Mouse (Mus musculus): ENCODE results near the gene Rab3d. TPM values are rescaled to one million over a fixed set of nuclear protein-coding genes. Genes with fewer than 3 reads are reported as not detected.

Rab3d gene
- total RNA-seq, 2 experiments from 2014 or later: 8.1 to 8.7 TPM

DNA sequence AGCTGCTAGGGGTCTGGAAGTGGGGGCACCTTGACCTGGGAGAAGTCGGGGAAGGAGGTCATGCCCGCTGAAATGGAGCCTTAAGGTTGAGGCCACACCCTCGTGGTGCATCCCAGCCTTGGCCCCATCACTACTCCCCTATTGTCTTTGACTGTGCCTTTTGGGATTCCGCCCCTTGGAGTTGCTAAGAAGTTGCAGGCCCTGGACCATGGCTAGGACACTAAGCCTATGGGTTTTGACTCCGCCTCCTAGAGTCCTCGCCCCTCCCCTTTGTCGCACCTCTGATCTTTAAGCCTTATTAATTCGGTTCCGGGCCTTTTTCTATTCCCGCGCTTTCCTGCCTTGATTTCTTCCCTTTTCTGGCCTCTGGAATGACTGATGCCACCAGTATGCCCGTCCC lies 25.6 kb upstream of the Rab3d start:
- ATAC-seq (replicated peaks; ENCODE audit: low FRiP score, low TSS enrichment, poor library complexity, severe bottlenecking): no peak

DNA sequence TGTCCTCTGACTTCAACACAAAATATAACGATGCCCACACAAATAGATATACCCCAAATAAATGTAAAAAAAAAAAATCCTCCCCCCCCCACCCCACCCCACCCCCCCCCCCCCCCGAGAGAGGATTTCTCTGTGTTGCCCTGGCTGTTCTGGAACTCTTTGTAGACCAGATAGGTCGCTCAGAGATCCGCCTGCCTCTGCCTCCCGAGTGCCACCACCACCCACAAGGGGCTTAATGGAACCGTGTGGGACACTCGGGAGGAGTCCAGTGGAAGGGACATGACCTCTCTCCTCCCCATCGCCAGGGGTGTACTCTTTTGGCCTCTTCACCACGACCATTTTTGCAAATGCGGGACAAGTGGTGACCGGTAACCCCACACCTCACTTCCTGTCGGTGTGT lies 25.1 kb upstream of the Rab3d start:
- ATAC-seq (replicated peaks; ENCODE audit: low FRiP score, low TSS enrichment, poor library complexity, severe bottlenecking): no peak

DNA sequence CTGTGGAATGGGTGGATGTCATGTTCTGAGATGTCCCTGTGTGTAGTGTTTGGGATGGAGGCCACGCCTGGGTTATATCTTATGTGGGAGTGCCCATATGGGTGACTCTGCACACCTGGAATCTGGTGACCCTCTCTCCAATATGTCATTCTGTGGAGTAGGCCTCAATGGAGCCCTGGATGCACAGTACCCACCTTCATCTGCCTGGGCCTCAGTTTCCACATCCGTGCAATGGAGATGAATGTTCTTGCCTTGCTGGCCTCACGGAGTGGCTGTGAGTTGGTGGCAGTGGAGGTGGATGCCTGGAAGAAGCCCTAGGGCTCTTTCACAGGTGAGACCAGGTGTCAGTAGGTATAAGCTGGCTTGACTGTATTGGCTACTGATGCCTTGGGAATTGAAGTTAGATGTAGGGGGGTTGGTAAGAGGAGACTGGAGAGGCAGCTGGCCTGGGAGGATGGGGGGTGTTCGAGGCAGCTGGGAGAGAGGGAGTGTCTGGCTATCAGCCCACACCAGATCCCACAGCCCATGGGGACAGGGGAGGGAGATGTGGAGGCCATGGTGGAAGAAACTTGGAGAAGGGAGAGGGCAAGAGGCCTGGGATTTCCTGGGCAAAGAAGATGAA lies 20.4 kb upstream of the Rab3d start:
- ATAC-seq (replicated peaks; ENCODE audit: low FRiP score, low TSS enrichment, poor library complexity, severe bottlenecking): no peak

DNA sequence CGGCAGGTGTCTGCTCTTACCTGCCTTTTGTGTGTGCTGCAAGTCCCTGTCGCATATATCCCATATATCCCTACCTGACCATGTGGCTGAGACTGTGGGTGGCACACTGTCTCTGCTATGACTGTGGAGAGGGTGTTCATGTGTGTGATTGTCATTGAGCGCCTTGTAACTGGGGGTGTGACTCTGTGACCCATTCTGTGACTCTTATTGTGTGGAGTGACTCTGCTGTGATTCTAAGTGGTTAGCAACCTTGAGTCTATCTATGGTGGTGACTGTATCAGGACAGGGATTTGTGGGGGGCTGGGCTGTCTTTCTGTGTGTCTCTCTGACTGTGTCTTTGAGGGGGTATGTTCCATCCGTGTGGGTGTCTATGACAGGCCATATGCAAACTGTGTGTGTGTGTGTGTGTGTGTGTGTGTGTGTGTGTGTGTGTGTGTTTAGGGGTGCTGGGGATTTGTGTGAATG lies 19.8 kb upstream of the Rab3d start:
- no peak for ATAC-seq (replicated peaks; ENCODE audit: low FRiP score, low TSS enrichment, poor library complexity, severe bottlenecking)

DNA sequence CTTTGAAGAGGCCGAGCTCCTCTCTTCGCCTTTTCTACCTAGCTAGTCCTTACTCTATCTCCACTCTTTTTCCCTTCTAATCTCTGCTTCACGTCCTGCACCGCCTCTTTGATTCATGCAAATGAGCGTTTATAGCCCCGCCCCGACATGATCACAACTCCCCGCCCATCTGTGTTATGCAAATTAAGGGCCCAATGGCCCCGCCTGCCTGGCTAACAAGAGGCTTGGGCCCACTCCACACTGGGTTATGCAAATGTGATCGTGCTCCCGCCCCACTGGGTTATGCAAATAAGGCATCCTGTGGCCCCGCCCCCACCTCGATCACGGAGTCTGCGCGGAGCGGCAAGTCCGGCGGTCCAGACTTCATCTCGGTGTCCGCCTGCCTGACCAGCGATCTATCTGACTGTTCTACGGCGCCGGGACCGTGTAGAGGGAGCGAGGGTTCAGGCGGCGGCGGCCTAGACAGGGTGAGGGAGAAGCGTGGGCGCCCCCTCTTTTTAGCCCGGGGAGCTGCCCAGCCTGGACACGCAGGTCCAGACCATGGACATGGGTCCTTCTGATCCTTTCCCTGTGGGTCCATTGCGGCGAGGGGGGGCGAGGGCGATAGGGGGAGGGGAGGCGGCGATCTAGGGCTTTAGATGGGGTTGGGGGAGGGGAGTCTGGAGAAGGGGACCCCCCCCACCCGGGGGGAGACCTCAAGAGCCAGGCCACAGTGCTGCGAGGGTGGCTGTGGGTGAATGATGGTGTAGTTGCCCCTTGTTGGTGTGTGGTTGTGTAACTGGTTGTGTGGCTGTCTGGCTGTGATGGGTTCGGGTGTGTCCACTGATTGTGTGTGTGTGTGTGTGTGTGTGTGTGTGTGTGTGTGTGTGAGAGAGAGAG lies 18.9 kb upstream of the Rab3d start, which contains the start of gene Plppr2:
Gene Plppr2, plus strand, starts transcription at position 342 of the 879 bp plus-strand sequence.
- ATAC-seq (replicated peaks; ENCODE audit: low FRiP score, low TSS enrichment, poor library complexity, severe bottlenecking): peak; percentile 98

DNA sequence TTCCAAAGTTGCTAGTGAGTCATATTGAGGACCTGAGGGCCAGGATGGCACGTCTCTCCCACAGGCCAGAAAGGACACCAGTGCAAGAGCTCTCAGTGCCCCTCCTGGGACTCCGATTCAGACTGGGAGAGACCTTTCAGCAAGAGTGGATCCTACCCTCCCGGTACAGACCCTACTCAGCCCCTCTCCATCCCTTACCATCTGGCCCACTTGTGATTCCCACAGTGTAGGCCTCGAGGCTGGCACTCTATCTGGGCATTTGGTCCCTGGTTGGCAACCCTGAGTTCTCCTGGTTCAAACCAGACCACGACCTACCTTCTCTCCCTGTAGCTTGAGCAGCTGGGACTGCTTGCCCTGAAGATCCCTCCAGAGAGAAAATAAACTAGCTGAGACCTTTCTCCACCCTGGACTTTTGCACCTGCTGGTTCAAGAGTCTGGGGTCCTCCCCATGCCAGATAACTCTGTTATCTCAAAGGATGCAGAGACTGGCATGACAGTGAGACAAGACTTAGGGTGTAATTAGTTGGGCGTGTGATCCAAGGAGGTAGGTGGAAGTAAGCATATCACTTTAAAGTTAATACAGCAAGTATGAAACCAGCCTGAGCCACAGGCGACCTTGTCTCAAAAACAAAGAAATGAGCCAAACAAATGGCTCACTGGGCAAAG lies 17.6 kb upstream of the Rab3d start:
- no peak for ATAC-seq (replicated peaks; ENCODE audit: low FRiP score, low TSS enrichment, poor library complexity, severe bottlenecking)

DNA sequence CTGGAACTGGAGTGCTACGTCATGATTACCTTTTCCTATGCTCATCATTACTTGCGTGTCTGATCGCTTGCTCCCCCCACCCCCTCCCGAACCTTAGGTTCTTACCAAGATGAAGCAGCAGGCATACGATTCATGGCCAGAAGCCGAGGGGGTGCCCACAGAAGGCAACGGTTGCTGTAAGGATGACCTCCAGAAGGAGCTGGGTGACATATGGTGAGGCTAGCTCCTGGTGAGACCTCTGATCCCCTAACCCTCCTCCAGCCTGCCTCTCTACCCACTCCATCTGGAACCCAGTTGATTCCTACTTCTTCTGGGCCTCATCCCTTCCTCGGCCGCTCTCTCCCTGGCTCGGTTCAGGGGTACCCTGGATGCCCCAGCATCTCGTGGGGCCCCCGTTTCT lies 16.0 kb upstream of the Rab3d start:
- no peak for ATAC-seq (replicated peaks; ENCODE audit: low FRiP score, low TSS enrichment, poor library complexity, severe bottlenecking)

DNA sequence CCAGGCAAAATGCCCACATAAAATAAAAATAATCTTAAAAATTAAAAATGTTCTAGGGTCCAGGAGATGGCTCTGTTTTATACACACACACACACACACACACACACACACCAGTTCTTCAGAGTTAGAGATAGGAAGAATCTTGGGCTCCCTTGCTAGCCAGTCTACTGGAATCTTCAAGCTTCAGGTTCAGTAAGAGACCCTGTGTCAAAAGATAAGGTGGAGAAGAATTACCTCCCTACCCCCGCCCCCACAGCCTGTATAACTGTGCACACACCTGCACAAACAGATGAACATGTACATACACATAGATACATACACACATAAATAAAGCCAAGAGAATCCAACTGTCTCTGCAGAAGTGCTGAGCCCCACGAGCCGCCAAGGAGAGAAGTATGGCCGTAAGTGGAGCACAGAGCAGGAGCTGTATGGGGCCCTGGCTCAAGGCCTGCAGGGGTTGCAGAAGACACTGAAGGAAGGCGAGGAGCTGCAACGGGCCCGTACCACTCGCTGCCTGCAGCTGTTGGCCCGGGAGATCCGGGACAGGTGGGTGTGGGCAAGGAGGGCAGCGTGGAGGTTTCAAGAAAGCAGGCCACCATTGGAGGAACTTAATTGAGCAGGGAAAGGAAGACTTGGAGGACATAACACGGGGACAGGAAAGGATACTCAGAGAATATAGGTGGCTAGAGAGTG lies 14.6 kb upstream of the Rab3d start:
- ATAC-seq (replicated peaks; ENCODE audit: low FRiP score, low TSS enrichment, poor library complexity, severe bottlenecking): no peak

DNA sequence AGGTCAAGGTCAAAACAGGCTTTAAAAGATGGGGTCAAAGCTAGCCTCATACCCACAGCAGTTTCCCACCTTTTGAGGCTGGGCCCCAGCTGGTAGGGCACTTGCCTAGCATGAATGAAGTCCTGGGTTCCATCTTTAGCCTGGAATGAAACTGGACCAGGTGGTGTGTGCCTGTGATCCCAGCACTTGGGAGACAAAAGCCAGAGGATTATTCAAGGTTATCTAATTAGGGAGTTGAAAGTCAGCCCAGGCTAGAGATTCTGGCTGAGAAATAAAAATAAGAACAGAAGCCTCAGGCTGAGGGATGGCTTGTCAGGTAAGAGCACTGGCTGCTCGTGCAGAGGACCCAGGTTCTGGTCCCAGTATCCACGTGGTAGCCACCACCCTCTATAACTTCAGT lies 14.0 kb upstream of the Rab3d start:
- no peak for ATAC-seq (replicated peaks; ENCODE audit: low FRiP score, low TSS enrichment, poor library complexity, severe bottlenecking)

DNA sequence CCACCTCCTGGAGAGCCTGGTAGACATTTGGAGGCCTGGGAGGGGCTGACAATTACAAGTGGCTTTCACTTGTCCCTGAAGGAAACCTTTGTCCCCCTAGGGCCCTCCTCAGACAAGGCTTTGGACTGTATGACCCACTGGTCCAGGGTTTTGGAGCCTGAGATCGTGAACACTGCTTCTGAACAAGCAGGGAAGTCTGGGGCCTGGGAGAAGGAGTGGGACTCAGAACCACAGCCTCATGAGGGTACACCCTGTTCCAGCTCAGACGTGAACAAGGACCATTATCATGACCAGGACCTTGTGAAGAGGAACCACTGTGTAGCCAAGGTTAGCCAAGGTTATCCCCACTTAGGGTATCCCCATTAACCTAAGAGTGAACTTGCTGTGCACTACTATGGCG lies 11.2 kb upstream of the Rab3d start:
- ATAC-seq (replicated peaks; ENCODE audit: low FRiP score, low TSS enrichment, poor library complexity, severe bottlenecking): no peak

DNA sequence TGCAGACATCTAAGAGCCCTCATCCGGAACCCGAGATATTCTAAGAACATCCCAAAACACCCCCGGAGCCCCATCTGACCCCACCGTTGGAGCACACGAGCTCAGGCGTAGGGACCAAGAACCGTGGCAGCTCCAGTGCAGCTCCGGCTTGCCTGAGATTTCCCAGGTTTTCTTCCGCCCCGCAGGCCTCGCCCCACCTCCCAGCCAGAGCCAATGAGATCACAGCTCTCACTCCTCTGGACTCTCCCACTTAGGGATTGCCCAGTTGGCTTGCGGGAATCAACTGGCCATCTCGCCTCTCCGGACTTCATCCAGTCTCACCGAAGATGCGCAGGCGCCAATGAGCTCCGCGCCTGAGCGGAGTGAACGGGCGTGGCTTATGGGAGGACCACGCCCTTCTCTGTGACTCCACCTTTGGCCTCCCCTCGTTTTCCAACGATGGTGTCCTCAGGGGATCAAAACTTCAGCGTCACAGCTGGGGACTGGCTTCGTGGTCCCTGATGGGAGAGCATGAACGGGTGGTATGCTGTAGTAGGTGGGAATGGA lies 9.3 kb upstream of the Rab3d start, which contains the start of the genes Ccdc159 and Tmem205:
Gene Ccdc159, plus strand, starts transcription at position 264 of the 546 bp plus-strand sequence.
Gene Tmem205, minus strand, starts transcription at position 349 of the 546 bp plus-strand sequence.
- ATAC-seq (replicated peaks; ENCODE audit: low FRiP score, low TSS enrichment, poor library complexity, severe bottlenecking): peak; percentile 76

DNA sequence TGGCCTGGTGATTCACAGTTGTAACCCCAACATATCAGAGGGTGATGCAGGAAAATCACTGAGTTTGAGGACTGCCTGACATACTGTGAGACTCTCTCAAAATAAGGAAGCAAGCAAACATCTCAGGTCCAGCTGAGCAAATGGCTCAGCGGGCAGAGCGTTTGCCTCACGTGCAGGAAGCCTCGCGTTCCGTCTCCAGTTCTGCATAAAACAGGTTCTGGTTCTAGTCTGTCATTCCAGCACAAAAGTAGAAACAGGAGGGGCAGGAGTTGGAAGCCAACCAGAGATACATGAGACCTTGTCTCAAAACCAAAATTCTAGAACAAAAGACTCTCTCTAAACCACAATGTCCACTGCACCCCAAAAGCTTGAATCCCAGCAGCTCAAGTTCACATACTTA lies 8.8 kb upstream of the Rab3d start:
- no peak for ATAC-seq (replicated peaks; ENCODE audit: low FRiP score, low TSS enrichment, poor library complexity, severe bottlenecking)

DNA sequence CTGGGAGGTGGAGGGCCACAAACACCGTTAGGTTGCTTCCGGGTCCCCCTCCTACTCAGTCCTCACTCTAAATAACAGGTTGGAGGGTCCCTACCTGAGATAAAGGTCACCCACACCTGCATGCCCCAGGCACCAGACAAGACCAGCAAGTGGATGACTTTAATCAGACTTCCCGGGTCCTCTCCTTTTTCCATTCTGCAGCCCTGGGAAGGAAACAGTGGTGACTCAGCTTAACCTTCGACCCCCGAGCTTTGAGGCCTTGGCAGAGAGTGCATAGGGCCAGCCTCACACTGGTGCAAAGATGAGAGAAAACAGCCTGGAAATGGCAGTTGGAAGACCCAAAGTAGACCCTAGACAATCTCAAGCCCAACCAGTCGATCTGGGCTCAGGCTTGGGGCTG lies 8.2 kb upstream of the Rab3d start:
- ATAC-seq (replicated peaks; ENCODE audit: low FRiP score, low TSS enrichment, poor library complexity, severe bottlenecking): no peak

DNA sequence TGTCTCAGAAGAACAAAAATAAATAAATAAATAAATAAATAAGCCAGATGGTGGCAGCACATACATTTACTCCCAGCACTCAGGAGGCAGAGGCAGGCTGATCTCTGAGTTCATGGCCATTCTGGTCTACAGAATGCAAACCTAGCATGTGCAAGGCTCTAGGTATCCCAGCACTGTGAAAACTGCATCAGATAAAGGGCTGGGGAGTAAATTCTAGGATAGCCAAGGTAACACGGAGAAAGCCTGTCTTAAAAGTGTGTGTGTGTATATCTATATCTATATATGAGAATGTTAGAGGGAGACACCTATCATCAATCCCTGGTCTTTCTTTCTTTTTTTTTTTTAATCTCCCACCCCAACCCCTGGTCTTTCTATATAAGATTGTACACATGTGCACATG lies 7.5 kb upstream of the Rab3d start:
- ATAC-seq (replicated peaks; ENCODE audit: low FRiP score, low TSS enrichment, poor library complexity, severe bottlenecking): no peak

DNA sequence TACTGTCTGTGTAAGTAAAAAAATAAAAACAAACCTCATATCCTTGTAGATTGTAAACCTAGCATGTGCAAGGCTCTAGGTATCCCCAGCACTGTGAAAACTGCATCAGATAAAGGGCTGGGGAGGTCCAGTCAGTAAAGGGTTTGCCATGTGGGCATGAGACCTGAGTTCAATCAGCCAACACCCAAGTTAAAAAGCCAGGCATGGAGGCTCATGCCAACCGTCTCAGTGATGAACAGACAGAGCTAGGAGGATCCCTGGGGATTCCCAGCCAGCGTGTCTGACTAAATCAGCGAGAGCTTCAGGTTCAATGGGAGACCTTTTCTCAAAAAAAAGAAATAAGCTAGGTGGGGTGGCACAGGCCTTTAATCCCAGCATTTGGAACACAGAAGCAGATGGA lies 7.0 kb upstream of the Rab3d start:
- ATAC-seq (replicated peaks; ENCODE audit: low FRiP score, low TSS enrichment, poor library complexity, severe bottlenecking): no peak

DNA sequence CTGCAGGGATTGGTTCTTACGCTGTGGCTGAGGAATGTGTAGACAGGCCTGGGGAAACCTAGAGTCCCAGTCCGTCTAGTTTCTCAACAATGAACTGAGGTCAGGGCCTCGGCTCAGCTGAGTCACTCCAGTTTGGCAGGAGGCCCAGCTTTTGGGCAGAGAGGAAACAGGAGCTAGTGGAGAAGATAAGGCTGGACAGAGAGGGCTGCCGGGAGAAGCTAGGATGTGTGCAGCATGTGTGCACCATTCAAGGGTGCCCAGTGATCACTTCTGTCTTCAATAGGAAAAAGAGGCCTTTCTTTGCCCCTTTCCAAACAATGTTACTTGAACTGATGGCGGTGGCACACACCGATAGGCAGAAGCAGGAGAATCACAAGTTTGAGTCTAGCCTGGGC lies 6.1 kb upstream of the Rab3d start:
- peak; percentile 87 for ATAC-seq (replicated peaks; ENCODE audit: low FRiP score, low TSS enrichment, poor library complexity, severe bottlenecking)

DNA sequence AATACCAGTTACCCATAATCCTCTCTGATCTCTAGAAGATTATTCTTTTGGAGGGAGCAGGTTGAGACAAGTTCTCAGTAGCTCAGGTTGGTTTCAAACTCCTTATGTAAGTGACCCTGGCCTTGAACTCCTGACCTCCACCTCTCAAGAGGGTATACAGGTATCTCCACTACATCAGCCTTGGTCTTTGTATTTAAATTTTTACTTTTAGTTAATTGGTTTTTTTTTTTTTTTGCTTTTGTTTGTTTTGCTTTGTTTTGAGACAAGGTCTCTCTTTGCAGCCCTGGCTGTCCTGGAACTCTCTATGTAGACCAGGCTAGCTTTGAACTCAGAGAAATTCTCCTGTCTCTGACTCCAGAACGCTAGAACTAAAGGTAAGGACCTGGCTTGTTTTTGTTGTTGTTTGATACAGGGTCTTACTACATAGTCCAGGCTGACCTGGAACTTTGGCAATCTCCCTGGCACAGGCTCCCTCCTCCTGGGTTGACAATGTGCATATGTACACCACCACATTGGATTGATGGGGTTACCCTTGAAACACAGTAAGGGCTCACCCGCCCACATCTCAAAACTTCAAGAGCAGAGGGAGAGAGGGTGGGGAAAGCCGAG lies 5.6 kb upstream of the Rab3d start:
- ATAC-seq (replicated peaks; ENCODE audit: low FRiP score, low TSS enrichment, poor library complexity, severe bottlenecking): no peak

DNA sequence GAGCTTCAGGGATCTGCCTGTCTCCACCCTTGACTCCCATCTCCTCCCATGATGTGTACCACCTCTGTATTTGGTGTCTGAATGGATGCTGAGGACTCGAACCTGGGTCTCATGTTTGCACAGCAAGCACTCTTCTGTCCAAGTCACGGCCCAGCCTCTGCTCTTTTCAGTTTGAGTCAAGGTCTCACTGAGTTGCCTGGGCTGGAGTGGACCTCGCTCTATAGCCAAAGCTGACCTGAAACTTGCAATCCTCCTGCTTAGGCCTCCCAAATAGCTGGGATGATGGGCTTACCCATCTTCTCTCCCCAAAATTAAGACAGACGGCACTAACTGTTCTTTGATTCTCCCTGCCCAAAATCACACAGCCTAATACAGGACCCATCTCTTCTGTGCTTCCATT lies 5.0 kb upstream of the Rab3d start:
- no peak for ATAC-seq (replicated peaks; ENCODE audit: low FRiP score, low TSS enrichment, poor library complexity, severe bottlenecking)
